Mouse (Mus musculus): ENCODE results near the gene Tbc1d10c.
"Not testable (repeated sequence)": the region's sequence is repeated elsewhere in the genome, so short reads cannot be mapped to it uniquely, and the experiment has no call there.

Gene Tbc1d10c

DNA sequence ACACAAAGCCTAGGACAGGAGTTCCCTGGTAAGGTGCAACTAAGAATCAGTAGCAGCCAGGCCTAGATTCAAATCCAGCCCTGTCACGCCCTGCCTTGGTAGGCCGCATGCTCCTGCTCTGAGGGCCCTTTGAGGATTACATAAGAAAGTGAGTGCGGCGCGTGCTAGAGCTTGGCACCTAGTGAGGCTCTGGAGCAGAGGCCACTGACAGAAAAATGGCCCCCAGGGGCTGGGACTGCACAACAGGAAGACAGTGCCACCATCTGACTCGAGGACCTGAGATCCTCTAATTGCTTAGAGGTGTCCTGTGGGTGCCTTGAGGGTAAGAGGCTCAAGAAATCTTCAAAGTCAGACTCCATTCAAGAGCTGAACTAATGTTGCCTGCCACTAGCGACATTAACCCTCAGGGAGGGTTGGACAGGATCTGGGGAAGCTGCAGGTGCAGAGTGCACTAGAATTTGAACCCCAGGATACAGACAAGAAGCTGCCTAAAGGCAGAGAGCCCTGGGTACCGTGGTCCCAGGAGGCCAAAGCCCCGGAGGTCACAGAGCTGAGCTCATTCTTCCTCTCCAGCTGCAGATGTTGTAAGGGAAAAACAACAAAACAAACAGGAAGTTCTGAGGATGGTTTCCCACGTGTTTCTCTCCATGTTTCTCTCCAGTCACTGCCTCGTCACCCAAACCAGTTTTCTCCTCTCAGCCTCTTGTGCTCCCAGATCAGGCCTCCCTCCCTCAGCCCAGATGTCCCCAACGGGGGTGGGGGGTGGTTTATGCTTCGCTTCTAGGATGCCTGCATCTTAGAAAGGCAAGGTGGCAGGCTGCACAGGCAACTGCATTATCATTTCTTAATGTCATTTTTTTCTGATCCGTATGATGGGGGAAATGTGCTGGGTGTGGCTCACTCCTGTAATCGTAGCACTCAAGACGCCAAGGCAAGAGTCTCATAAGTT lies 46.3 kb downstream of the Tbc1d10c start:
- no peaks in the 10 kb centered on the region for H3K9me3 ChIP-seq (ENCODE audit: low read length)
- no peak for TF ChIP-seq NANOG (IDR thresholded peaks at IDR 0.05; ENCODE audit: borderline replicate concordance, low read length)
- no peak for TF ChIP-seq POU5F1 (IDR thresholded peaks at IDR 0.05; ENCODE audit: borderline replicate concordance, low read length)
- no peak for TF ChIP-seq CTCF (conservative IDR thresholded peaks at IDR 0.05; ENCODE audit: low read length)
- peaks cover 6% of the 10 kb centered on the region for H3K36me3 ChIP-seq (ENCODE audit: insufficient read depth, low read length)
- H3K4me1 ChIP-seq (replicated peaks; ENCODE audit: low read depth, low read length): peaks cover 70% of the 10 kb centered on the region
- H3K4me3 ChIP-seq (replicated peaks; ENCODE audit: low read length): no peak overlapping the region
- peaks cover 19% of the 10 kb centered on the region for H3K27me3 ChIP-seq (ENCODE audit: insufficient read depth, low read length)

DNA sequence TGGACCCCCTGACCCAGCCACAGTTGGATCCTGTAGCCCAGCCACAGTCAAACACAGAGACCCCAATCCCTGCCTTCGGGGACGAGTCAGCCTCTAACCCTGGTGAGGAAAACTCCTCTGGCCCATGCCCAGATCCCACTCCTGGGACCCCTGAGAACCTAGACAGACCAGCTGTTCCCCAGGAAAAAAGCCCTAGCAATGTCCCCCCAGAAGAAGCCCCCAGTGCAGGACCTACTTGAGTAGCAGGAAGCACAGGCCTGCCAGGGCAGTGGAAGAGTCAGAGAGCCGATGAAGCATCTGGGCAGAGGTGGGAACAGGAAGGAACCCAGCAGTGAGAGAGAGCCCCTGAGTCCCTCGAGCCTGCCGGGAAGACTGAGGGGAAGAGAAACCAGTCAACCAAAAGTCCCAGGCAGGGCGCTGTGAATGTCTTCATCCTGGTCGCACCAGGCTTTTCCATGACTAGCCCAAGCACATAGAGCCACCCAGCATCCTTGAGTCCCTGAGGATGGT lies 47.3 kb downstream of the Tbc1d10c start, which contains the start of gene Cabp4:
Cabp4 (minus strand) TSS at position 275 of the 510 bp plus-strand sequence.
- Histone ChIP-seq H3K9me3 (ENCODE audit: low read length) (no peaks in the 10 kb centered on the region), H3K36me3 (ENCODE audit: insufficient read depth, low read length) (no peaks in the 10 kb centered on the region), H3K4me3 (replicated peaks; ENCODE audit: low read length) (no peak within 1 kb of the TSS), H3K27me3 (ENCODE audit: insufficient read depth, low read length) (peaks cover 19% of the 10 kb centered on the region), H3K4me1 (replicated peaks; ENCODE audit: low read depth, low read length) (peaks cover 70% of the 10 kb centered on the region)
- TF ChIP-seq NANOG (IDR thresholded peaks at IDR 0.05; ENCODE audit: borderline replicate concordance, low read length) (no peak), CTCF (conservative IDR thresholded peaks at IDR 0.05; ENCODE audit: low read length) (no peak), POU5F1 (IDR thresholded peaks at IDR 0.05; ENCODE audit: borderline replicate concordance, low read length) (no peak)

DNA sequence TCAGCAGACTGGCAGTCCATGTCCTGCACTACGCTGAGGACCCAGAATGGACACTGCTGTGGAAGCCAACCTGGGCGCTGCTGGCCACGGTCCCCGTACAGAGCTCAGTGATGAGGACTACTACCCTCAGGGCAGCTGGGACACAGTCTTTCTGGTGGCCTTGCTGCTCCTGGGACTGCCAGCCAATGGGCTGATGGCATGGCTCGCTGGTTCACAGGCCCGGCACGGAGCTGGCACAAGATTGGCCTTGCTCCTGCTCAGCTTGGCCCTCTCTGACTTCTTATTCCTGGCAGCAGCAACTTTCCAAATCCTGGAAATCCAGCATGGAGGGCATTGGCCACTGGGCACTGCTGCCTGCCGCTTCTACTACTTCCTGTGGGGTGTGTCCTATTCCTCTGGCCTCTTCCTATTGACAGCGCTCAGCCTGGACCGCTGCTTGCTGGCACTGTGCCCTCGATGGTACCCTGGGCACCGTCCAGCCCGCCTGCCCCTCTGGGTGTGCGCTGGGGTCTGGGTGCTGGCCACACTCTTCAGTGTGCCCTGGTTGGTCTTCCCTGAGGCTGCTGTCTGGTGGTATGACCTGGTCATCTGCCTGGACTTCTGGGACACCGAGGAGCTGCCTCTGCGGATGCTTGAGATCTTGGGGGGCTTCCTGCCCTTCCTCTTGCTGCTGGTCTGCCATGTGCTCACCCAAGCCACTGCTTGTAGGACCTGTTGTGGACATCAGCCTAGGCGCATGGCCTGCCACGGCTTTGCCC lies 48.5 kb downstream of the Tbc1d10c start:
- Histone ChIP-seq H3K36me3 (ENCODE audit: insufficient read depth, low read length) (no peaks in the 10 kb centered on the region), H3K4me3 (replicated peaks; ENCODE audit: low read length) (no peak overlapping the region), H3K4me1 (replicated peaks; ENCODE audit: low read depth, low read length) (peaks cover 74% of the 10 kb centered on the region), H3K27me3 (ENCODE audit: insufficient read depth, low read length) (peaks cover 19% of the 10 kb centered on the region), H3K9me3 (ENCODE audit: low read length) (no peaks in the 10 kb centered on the region)
- TF ChIP-seq POU5F1 (IDR thresholded peaks at IDR 0.05; ENCODE audit: borderline replicate concordance, low read length) (no peak), NANOG (IDR thresholded peaks at IDR 0.05; ENCODE audit: borderline replicate concordance, low read length) (no peak), CTCF (conservative IDR thresholded peaks at IDR 0.05; ENCODE audit: low read length) (no peak)

DNA sequence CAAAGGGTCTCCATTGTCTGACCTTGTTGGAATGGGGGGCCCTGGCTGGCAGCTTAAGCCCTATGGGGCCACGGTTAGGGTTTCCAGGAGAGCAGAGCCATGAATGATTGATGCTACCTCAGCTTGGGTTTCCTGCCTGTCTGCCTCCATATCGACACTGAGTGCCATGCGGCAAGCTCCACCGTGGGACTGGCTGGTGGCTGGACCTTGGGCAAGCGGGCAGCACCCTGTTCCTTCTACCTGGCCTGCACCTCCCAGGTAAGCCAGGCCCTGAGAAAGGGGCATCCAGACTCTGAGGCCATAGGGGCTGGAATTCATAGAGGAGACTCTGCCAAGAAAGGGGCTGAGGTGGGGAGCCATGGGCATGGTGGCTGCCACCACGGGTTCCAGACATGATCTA lies 50.9 kb downstream of the Tbc1d10c start:
- no peak overlapping the region for H3K4me3 ChIP-seq (replicated peaks; ENCODE audit: low read length)
- TF ChIP-seq CTCF (conservative IDR thresholded peaks at IDR 0.05; ENCODE audit: low read length) (no peak), POU5F1 (IDR thresholded peaks at IDR 0.05; ENCODE audit: borderline replicate concordance, low read length) (no peak), NANOG (IDR thresholded peaks at IDR 0.05; ENCODE audit: borderline replicate concordance, low read length) (no peak)
- peaks cover 73% of the 10 kb centered on the region for H3K4me1 ChIP-seq (replicated peaks; ENCODE audit: low read depth, low read length)

DNA sequence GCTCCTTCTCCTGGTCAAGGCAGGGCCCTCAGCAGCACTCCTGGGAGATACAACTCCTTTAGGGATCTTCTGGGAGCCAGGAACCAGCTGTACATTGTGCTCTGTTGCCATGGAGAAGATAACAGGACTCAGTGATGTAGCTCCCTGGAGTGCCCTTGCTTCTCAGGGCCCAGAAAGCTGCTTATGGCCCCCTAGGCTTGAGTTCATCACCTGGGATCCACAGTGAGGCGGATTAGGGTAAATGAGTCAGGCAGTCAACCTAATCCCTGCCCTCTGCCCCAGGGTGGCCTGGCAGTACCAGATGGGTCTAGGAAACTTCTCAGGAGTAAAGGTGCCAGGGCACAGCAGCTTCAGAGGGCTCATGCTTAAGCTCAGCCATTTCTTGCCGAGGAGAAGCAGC lies 51.6 kb downstream of the Tbc1d10c start, which contains the start of gene Gpr152:
Gpr152 (plus strand) TSS at position 342 of the 400 bp plus-strand sequence.
- TF ChIP-seq CTCF (conservative IDR thresholded peaks at IDR 0.05; ENCODE audit: low read length): no peak
- TF ChIP-seq NANOG (IDR thresholded peaks at IDR 0.05; ENCODE audit: borderline replicate concordance, low read length): no peak
- TF ChIP-seq POU5F1 (IDR thresholded peaks at IDR 0.05; ENCODE audit: borderline replicate concordance, low read length): no peak

More for the DNA sequence above, 50.9 kb downstream of the Tbc1d10c start:
- H3K36me3 ChIP-seq (ENCODE audit: insufficient read depth, low read length): no peaks in the 10 kb centered on the region
- no peaks in the 10 kb centered on the region for H3K9me3 ChIP-seq (ENCODE audit: low read length)
- H3K27me3 ChIP-seq (ENCODE audit: insufficient read depth, low read length): peaks cover 19% of the 10 kb centered on the region

DNA sequence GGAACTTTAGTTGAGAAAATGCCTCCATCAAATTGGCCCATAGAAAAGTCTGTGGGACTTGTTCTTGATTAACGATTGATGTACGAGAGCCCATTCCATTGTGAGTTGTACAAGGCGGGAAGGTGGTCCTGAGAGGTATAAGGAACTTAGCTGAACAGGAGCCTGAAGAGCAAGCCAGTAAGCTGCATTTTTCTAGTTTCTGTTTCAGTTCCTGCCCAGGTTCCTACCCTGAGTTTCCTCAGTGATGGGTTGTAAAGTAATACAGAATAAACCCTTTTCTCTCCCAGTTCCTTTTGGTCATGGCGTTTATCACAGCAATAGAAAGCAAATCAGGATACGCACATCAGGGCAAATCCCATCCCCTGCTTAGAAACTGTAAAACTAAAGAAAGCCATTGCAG lies 53.2 kb downstream of the Tbc1d10c start:
- H3K4me3 ChIP-seq (replicated peaks; ENCODE audit: low read length): no peak overlapping the region
- peaks cover 6% of the 10 kb centered on the region for H3K36me3 ChIP-seq (ENCODE audit: insufficient read depth, low read length)
- TF ChIP-seq NANOG (IDR thresholded peaks at IDR 0.05; ENCODE audit: borderline replicate concordance, low read length): no peak
- TF ChIP-seq CTCF (conservative IDR thresholded peaks at IDR 0.05; ENCODE audit: low read length): no peak
- TF ChIP-seq POU5F1 (IDR thresholded peaks at IDR 0.05; ENCODE audit: borderline replicate concordance, low read length): no peak

More for the DNA sequence above, 51.6 kb downstream of the Tbc1d10c start, which contains the start of gene Gpr152:
- peaks cover 73% of the 10 kb centered on the region for H3K4me1 ChIP-seq (replicated peaks; ENCODE audit: low read depth, low read length)
- H3K4me3 ChIP-seq (replicated peaks; ENCODE audit: low read length): peak within 1 kb of the TSS; percentile 7; the same call in 1 of the 2 replicates
- peaks cover 19% of the 10 kb centered on the region for H3K27me3 ChIP-seq (ENCODE audit: insufficient read depth, low read length)
- H3K36me3 ChIP-seq (ENCODE audit: insufficient read depth, low read length): no peaks in the 10 kb centered on the region
- no peaks in the 10 kb centered on the region for H3K9me3 ChIP-seq (ENCODE audit: low read length)

DNA sequence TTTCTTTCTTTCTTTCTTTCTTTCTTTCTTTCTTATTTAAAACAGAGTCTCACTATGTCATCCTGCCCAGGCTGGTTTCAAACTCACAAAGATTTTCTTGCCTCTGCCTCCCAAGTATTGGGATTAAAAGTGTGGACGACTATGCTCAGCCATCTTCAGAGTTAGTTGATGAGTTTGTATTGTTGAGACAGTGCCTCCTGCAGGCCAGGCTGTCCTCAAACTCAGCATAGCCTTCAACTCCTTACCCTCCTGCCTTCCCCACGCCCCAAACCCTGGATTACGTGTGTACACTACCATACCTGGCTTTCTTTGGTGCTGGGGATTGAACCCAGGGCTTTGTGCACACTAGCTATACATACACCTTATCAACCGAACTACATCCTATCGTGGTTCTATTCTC lies 54.6 kb downstream of the Tbc1d10c start:
- TF ChIP-seq CTCF (conservative IDR thresholded peaks at IDR 0.05; ENCODE audit: low read length) (peak; percentile 24), NANOG (IDR thresholded peaks at IDR 0.05; ENCODE audit: borderline replicate concordance, low read length) (no peak)
- Histone ChIP-seq H3K9me3 (ENCODE audit: low read length) (no peaks in the 10 kb centered on the region), H3K4me3 (replicated peaks; ENCODE audit: low read length) (no peak overlapping the region; the same call in 1 of the 2 replicates), H3K4me1 (replicated peaks; ENCODE audit: low read depth, low read length) (peaks cover 95% of the 10 kb centered on the region), H3K36me3 (ENCODE audit: insufficient read depth, low read length) (peaks cover 21% of the 10 kb centered on the region), H3K27me3 (ENCODE audit: insufficient read depth, low read length) (peaks cover 6% of the 10 kb centered on the region; the same call in 1 of the 2 replicates)

More for the DNA sequence above, 53.2 kb downstream of the Tbc1d10c start:
- Histone ChIP-seq H3K4me1 (replicated peaks; ENCODE audit: low read depth, low read length) (peaks cover 85% of the 10 kb centered on the region), H3K27me3 (ENCODE audit: insufficient read depth, low read length) (peaks cover 6% of the 10 kb centered on the region), H3K9me3 (ENCODE audit: low read length) (no peaks in the 10 kb centered on the region)

DNA sequence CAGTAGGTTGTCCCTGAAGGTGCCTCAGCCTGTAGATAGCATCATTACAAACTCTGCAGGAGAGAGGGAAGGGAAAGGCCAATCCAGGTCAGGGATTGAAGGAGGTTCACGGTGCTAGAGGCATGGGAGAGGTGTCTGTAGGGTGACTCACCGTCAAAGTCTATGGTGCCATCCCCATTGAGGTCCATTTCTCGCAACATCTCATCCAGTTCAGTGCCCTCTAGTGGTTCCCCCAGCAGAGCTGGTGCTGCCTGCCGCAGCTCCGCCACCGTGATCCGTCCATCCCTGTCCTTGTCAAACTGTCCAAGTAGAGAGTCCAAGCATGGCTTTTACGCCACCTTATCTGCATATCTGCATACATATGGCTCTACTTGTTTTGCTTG lies 55.1 kb downstream of the Tbc1d10c start:
- TF ChIP-seq CTCF (conservative IDR thresholded peaks at IDR 0.05; ENCODE audit: low read length): peak; percentile 40
- peaks cover 95% of the 10 kb centered on the region for H3K4me1 ChIP-seq (replicated peaks; ENCODE audit: low read depth, low read length)

DNA sequence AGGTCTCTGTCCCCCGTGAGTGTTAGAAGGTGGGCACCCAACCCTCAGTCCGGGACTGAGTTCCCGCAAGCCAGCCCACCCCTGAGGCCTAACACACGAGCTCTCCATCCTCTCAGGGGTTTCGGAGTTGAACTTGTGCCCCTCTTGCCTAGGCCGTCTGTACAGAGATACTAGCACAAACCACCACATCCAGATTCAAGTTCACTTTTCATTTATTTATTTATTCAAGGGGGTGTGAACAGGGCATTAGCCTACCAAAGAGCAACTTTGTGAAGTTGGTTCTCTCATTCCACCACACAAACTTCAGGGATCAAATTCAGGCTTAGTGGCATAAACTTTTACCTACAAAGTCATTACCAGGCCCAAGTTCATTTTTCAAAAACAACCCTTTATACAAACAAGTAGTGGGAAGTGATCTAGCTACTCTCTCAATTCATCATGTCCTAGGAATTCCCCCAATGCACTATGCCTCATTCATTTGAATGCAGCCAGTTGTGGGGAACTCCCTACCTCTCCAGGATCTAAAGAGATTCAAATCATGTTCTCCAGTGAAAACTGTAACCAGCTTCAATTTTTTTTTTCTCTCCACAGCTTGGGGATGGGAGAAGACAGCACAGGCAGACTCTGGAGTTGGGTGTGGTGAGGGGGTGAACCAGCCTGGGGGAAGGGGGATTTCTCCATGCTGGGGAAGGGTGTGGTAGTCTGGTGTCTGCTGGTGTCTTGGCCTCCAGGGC lies 55.7 kb downstream of the Tbc1d10c start:
- H3K4me1 ChIP-seq (replicated peaks; ENCODE audit: low read depth, low read length): peaks cover 95% of the 10 kb centered on the region
- H3K27me3 ChIP-seq (ENCODE audit: insufficient read depth, low read length); H3K9me3 ChIP-seq (ENCODE audit: low read length): not testable (repeated sequence)
- peaks cover 27% of the 10 kb centered on the region for H3K36me3 ChIP-seq (ENCODE audit: insufficient read depth, low read length)
- 0 out of 2 replicates have a peak overlapping the region, but pooled peaks have one; percentile 21 for H3K4me3 ChIP-seq (replicated peaks; ENCODE audit: low read length)

More for the DNA sequence above, 55.1 kb downstream of the Tbc1d10c start:
- not testable (repeated sequence) for H3K4me3 ChIP-seq (replicated peaks; ENCODE audit: low read length); H3K9me3 ChIP-seq (ENCODE audit: low read length); H3K27me3 ChIP-seq (ENCODE audit: insufficient read depth, low read length)
- H3K36me3 ChIP-seq (ENCODE audit: insufficient read depth, low read length): peaks cover 26% of the 10 kb centered on the region
